In genomic region chrX:6854136-6854535, GRCm38 (mm10) we compare ENCODE assay signal across 14 mouse cellular contexts.
"Had no signal": no experiment of that assay in that cellular context is flagged by ENCODE, and none has a peak within 500 bp of the region (broad histone marks: within the 10 kb centered on the region; RNA-seq: fewer than 3 reads in every experiment).

No protein-coding gene starts in this region.

- ATAC-seq: hindbrain, embryonic 16.5 days; intestine, embryonic 16.5 days; liver, embryonic 12.5 days had no signal

- DNase-seq: gastrocnemius, postnatal 14 days; gastrocnemius, postnatal 36 days; heart, postnatal 10 days; heart, postnatal 4 days; kidney, adult 11 months; kidney, adult 2 months; kidney, adult 9 months; kidney, postnatal 25 days; layer of hippocampus, adult 9-11 months; layer of hippocampus, postnatal 36 days; left cerebral cortex, postnatal 4 days had no signal
